Mouse (Mus musculus) neural tube, embryonic 14.5 days (tissue): ENCODE results near the gene Nupl2. TPM values are rescaled to one million over a fixed set of nuclear protein-coding genes. Genes with fewer than 3 reads are reported as not detected.

Experiments
- polyA plus RNA-seq: library from polyadenylated mRNA; unstranded; fragments of >200 nt; fragmentation: Nextera tagmentation; extraction: Ambion mirVana; gene quantifications from 2 replicates; pipeline ENCODE4 v1.2.1, GENCODE M21; 2014

Nupl2 gene
- polyA plus RNA-seq, 1 experiment from 2014 or later: 17.1 TPM

Other genes starting within 250 kb of the Nupl2 start
- gene Fam126a, start 134.3 kb upstream of the Nupl2 start, polyA plus RNA-seq: 31.1 and 42.3 TPM in 2 replicates
- 156 and 162 TPM in 2 replicates for gene Klhl7, start 64.4 kb upstream of the Nupl2 start, polyA plus RNA-seq
- 13.6 and 17.0 TPM in 2 replicates for gene Kcnh2, start 186.6 kb downstream of the Nupl2 start, polyA plus RNA-seq
- gene Nos3, start 199.8 kb downstream of the Nupl2 start, polyA plus RNA-seq: 4.2 and 9.6 TPM in 2 replicates
- 2.0 and 2.2 TPM in 2 replicates for gene Atg9b, start 227.2 kb downstream of the Nupl2 start, polyA plus RNA-seq
- 47.2 and 47.7 TPM in 2 replicates for gene Abcb8, start 228.7 kb downstream of the Nupl2 start, polyA plus RNA-seq
- gene Asic3, start 248.4 kb downstream of the Nupl2 start, polyA plus RNA-seq: 0.58 and 3.0 TPM in 2 replicates